8 mouse cellular contexts compared by ENCODE assay signal in the genomic region with DNA sequence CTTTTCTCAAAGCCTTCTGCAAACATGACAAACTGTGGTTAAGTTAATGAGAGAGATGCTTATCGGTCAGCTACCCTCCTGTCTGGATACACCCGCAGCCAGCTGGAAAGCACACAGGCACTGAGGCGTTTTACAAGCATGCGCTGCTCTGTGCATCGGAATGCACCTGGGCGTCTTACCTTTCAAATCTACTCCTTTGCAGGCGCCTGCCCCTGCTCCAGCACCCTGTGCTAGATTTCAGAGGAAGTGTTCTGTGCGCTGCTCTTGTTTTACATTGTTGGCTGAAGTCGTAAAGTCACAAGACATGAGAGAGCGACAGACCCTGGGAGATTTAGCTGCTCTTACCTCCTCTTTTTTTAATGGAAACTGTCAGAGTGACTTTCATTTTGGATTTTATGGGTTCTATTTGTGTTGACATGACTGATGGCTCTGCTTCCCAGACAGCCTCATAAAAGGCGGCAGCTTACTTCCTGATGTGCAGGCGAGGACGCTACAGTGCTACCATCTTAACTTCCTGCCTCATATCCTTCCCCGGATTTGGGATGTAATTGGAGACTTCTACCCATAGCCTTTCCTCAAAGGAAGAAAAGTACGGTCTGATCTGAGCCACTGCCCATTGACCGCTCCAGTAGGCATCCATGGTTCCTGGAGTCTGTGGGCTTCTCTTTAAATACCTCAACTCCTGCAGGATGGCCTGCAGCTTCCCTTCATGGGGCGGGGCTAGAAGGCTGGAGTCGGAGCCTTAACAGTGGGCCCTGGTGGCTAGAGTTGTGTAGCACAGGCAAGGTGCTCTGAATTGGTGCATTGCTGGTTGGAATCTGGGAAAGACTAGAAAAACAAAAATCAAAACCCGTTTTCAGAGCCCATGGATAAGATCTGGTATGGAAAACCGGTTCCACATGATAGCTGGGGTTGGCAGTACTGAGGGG. TPM values are rescaled to one million over a fixed set of nuclear protein-coding genes. Genes with fewer than 3 reads are reported as not detected.
DNase-seq lines count a peak whose midpoint lies in the region; ATAC-seq lines count a peak whose summit lies in the region.

No protein-coding gene starts in this region.

- H3K27me3 ChIP-seq in heart, embryonic 15.5 days: no peaks in the 10 kb centered on the region
- no peaks in the 10 kb centered on the region for H3K27me3 ChIP-seq in forebrain, embryonic 11.5 days (ENCODE audit: control insufficient read depth, insufficient read depth, low read length)

- no peak overlapping the region for H3K4me3 ChIP-seq in heart, embryonic 15.5 days
- no peak overlapping the region for H3K4me3 ChIP-seq in forebrain, embryonic 11.5 days (ENCODE audit: low read depth, low read length)

- no peaks in the 10 kb centered on the region for H3K9me3 ChIP-seq in heart, embryonic 15.5 days (replicated peaks)
- no peaks in the 10 kb centered on the region for H3K9me3 ChIP-seq in forebrain, embryonic 11.5 days (ENCODE audit: control insufficient read depth, low read length)

- peak overlapping the region; percentile 1; the same call in 1 of the 2 replicates for H3K4me2 ChIP-seq in heart, embryonic 15.5 days
- H3K4me2 ChIP-seq in forebrain, embryonic 11.5 days (ENCODE audit: low read depth, low read length, severe bottlenecking): no peak overlapping the region

- 54% methylated on average over 20 of the region's 20 CpGs for WGBS in heart, embryonic 15.5 days
- 78% methylated on average over 20 of the region's 20 CpGs for WGBS in forebrain, embryonic 11.5 days

- H3K36me3 ChIP-seq in heart, embryonic 15.5 days: no peaks in the 10 kb centered on the region
- no peaks in the 10 kb centered on the region for H3K36me3 ChIP-seq in forebrain, embryonic 11.5 days (ENCODE audit: control insufficient read depth, insufficient read depth, low read length)

- no peak overlapping the region for H3K27ac ChIP-seq in heart, embryonic 15.5 days
- no peak overlapping the region for H3K27ac ChIP-seq in forebrain, embryonic 11.5 days (ENCODE audit: low read depth, low read length)

- no peaks in the 10 kb centered on the region for H3K4me1 ChIP-seq in heart, embryonic 15.5 days (replicated peaks)
- H3K4me1 ChIP-seq in forebrain, embryonic 11.5 days (replicated peaks; ENCODE audit: control insufficient read depth, insufficient read depth, low read length): no peaks in the 10 kb centered on the region

- intact Hi-C loops in heart, postnatal 36 days (cut with DNase I): no loop called here

- DNase-seq in heart, postnatal 36 days: no peak
- peak; percentile 16 to 20 for DNase-seq in adrenal gland, postnatal 36 days
- peak; percentile 41 for DNase-seq in kidney, adult 9 months
- peak; percentile 71 for DNase-seq in mesoderm, embryonic 11.5 days (ENCODE audit: low read depth, low spot score)
- no peak for DNase-seq in urinary bladder, postnatal 4 days (ENCODE audit: low spot score in 2 of 2)
- DNase-seq in forebrain, embryonic 11.5 days (ENCODE audit: low spot score): no peak

- H3K9ac ChIP-seq in heart, embryonic 15.5 days: no peak overlapping the region
- no peak overlapping the region for H3K9ac ChIP-seq in forebrain, embryonic 11.5 days (ENCODE audit: low read length)

- no peak for ATAC-seq in heart, embryonic 15.5 days (replicated peaks; ENCODE audit: insufficient number of reproducible peaks, insufficient read depth, low FRiP score, low read depth)
- ATAC-seq in erythroid progenitor cell, adult 5-6 weeks (replicated peaks; ENCODE audit: low FRiP score, poor library complexity, severe bottlenecking): no peak
- ATAC-seq in forebrain, embryonic 11.5 days (replicated peaks; ENCODE audit: low FRiP score): no peak

RNA-seq across cellular contexts. Expression of gene Thsd4, which starts 40.9 kb away (rescaled TPM):
- 7.5 and 11.4 TPM in 2 replicates for polyA plus RNA-seq in heart, embryonic 15.5 days (2015; fragmentation: Nextera tagmentation; extraction: Ambion mirVana)
- total RNA-seq in heart, postnatal 36 days (2021): 1 to 10 TPM; 5.4 to 6.6 TPM
- total RNA-seq in adrenal gland, postnatal 36 days (2021): 1 to 10 TPM; 4.9 to 6.3 TPM
- not detected in 2 replicates for total RNA-seq in erythroid progenitor cell, adult 5-6 weeks (2015; ENCODE audit: low replicate concordance)
- total RNA-seq in erythroid progenitor cell, adult 5-6 weeks (2017; ENCODE audit: low replicate concordance): not detected in 2 replicates
- 4.2 and 4.6 TPM in 2 replicates for polyA plus RNA-seq in forebrain, embryonic 11.5 days (2014; fragmentation: Nextera tagmentation; extraction: Ambion mirVana)

Comparison
In these comparisons a context has a peak if more than half of its experiments do, and no peak if none do; other contexts are left out.
1. DNase-seq: peak in adrenal gland, postnatal 36 days (2 of 2), kidney, adult 9 months (single experiment) and mesoderm, embryonic 11.5 days (single experiment); none in heart, postnatal 36 days (0 of 2), urinary bladder, postnatal 4 days (0 of 2) and forebrain, embryonic 11.5 days (single experiment).
2. RNA of gene Thsd4, which starts 40.9 kb away (total RNA-seq): 5.4 to 6.6 TPM in heart, postnatal 36 days and 4.9 to 6.3 TPM in adrenal gland, postnatal 36 days; not detected in erythroid progenitor cell, adult 5-6 weeks; every median in the first group is over 4 times any median in the second.